Comparison of ENCODE assay signal across 29 mouse cellular contexts in the genomic region with DNA sequence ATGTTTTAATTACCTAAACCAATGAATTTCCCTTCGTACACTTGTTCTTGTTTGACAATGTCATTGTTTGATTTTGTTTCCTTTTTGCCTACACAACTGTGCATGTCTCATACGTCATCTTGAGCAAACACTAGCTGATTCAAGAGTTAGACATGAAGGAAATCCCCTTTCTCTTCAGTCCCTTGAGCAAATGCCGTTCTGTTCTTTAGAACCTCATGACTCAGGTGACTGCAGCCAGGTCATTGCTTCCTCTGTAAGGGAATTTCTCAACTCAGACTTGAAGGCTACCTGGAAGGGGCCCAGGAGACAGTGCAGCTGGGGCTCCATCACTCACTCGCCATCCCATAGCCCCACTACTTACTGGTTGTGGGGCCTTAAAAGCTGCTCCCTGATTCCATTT. TPM values are rescaled to one million over a fixed set of nuclear protein-coding genes. Genes with fewer than 3 reads are reported as not detected.
DNase-seq lines count a peak whose midpoint lies in the region; ATAC-seq lines count a peak whose summit lies in the region.
"Had no signal": no experiment of that assay in that cellular context is flagged by ENCODE, and none has a peak within 500 bp of the region (broad histone marks: within the 10 kb centered on the region; RNA-seq: fewer than 3 reads in every experiment).

No protein-coding gene starts in this region.

- DNase-seq in 3T3-L1 (ENCODE audit: low read depth, low spot score) (peak; percentile 78), A20 (ENCODE audit: low read depth, low spot score) (peak; percentile 21), NIH3T3 (ENCODE audit: low read depth) (peak; percentile 25)
- DNase-seq in gastrocnemius, postnatal 25 days = no peak
- no peak for DNase-seq in adrenal gland, adult 2 months
- DNase-seq in hindbrain, embryonic 14.5 days (ENCODE audit: low spot score) = no peak
- no peak for DNase-seq in spleen, postnatal 10 days (ENCODE audit: low spot score in 2 of 2)
- DNase-seq: adrenal gland, postnatal 36 days; cerebellum, adult 2 months; cerebellum, postnatal 14 days; gastrocnemius, postnatal 10 days; heart, postnatal 14 days; kidney, adult 2 months; kidney, postnatal 10 days; layer of hippocampus, adult 9-11 months; lung, embryonic 14.5 days; lung, postnatal 36 days; thymus, postnatal 14 days had no signal

- H3K4me2 ChIP-seq in hindbrain, embryonic 14.5 days (replicated peaks) = no peak overlapping the region
- H3K4me2 ChIP-seq: embryonic facial prominence, embryonic 15.5 days; forebrain, embryonic 13.5 days; hindbrain, embryonic 12.5 days; limb, embryonic 12.5 days; liver, embryonic 15.5 days; lung, embryonic 14.5 days; midbrain, embryonic 11.5 days; neural tube, embryonic 13.5 days had no signal

- no peak overlapping the region for H3K27ac ChIP-seq in hindbrain, embryonic 14.5 days
- H3K27ac ChIP-seq: embryonic facial prominence, embryonic 10.5 days; embryonic facial prominence, embryonic 15.5 days; forebrain, embryonic 13.5 days; hindbrain, embryonic 12.5 days; limb, embryonic 12.5 days; liver, embryonic 15.5 days; neural tube, embryonic 13.5 days had no signal

- H3K4me3 ChIP-seq in hindbrain, embryonic 14.5 days (replicated peaks; ENCODE audit: low read length) = no peak overlapping the region
- H3K4me3 ChIP-seq: embryonic facial prominence, embryonic 10.5 days; embryonic facial prominence, embryonic 15.5 days; forebrain, embryonic 13.5 days; hindbrain, embryonic 12.5 days; limb, embryonic 12.5 days; liver, embryonic 15.5 days; myocyte; neural tube, embryonic 13.5 days had no signal

- peak; percentile 92 for ATAC-seq in inflammation-experienced regulatory T-cells, adult 6 months
- no peak for ATAC-seq in hindbrain, embryonic 14.5 days (ENCODE audit: low FRiP score)
- ATAC-seq: forebrain, embryonic 13.5 days; midbrain, embryonic 16.5 days had no signal

- H3K4me1 ChIP-seq in hindbrain, embryonic 14.5 days (replicated peaks; ENCODE audit: control insufficient read depth, insufficient read depth, low read length) = no peaks in the 10 kb centered on the region
- H3K4me1 ChIP-seq: embryonic facial prominence, embryonic 15.5 days; forebrain, embryonic 13.5 days; hindbrain, embryonic 12.5 days; liver, embryonic 15.5 days; neural tube, embryonic 13.5 days had no signal

- H3K9me3 ChIP-seq in hindbrain, embryonic 14.5 days (ENCODE audit: control insufficient read depth, low read length) = no peaks in the 10 kb centered on the region
- H3K9me3 ChIP-seq: embryonic facial prominence, embryonic 10.5 days; embryonic facial prominence, embryonic 15.5 days; forebrain, embryonic 13.5 days; hindbrain, embryonic 12.5 days; limb, embryonic 12.5 days; liver, embryonic 15.5 days; neural tube, embryonic 13.5 days had no signal

- 79% methylated on average over 4 of the region's 4 CpGs for WGBS in hindbrain, embryonic 14.5 days

- H3K36me3 ChIP-seq in hindbrain, embryonic 14.5 days (replicated peaks; ENCODE audit: control insufficient read depth, insufficient read depth) = no peaks in the 10 kb centered on the region
- H3K36me3 ChIP-seq: embryonic facial prominence, embryonic 10.5 days; embryonic facial prominence, embryonic 15.5 days; hindbrain, embryonic 12.5 days; limb, embryonic 12.5 days; liver, embryonic 15.5 days; neural tube, embryonic 13.5 days had no signal

- no peaks in the 10 kb centered on the region for H3K27me3 ChIP-seq in hindbrain, embryonic 14.5 days (ENCODE audit: control insufficient read depth, insufficient read depth, low read length)
- H3K27me3 ChIP-seq: embryonic facial prominence, embryonic 15.5 days; forebrain, embryonic 13.5 days; hindbrain, embryonic 12.5 days; limb, embryonic 12.5 days; liver, embryonic 15.5 days; neural tube, embryonic 13.5 days had no signal

- H3K9ac ChIP-seq in hindbrain, embryonic 14.5 days = no peak overlapping the region
- H3K9ac ChIP-seq: embryonic facial prominence, embryonic 15.5 days; forebrain, embryonic 13.5 days; hindbrain, embryonic 12.5 days; limb, embryonic 12.5 days; liver, embryonic 15.5 days; lung, embryonic 14.5 days; neural tube, embryonic 13.5 days had no signal

RNA-seq across cellular contexts. Expression of gene Itgav, which starts 23.5 kb away (rescaled TPM):
- 10 to 100 TPM; 63.4 to 80.2 (median 77.9) TPM for polyA plus RNA-seq in inflammation-experienced regulatory T-cells, adult 6 months (2017; shearing (Covaris generic))
- total RNA-seq in gastrocnemius, postnatal 25 days (2021) = 10 to 100 TPM; 44.2 to 45.6 TPM
- total RNA-seq in adrenal gland, adult 2 months (2021) = 100 to 1,000 TPM; 127 to 133 TPM
- polyA plus RNA-seq in adrenal gland, adult 2 months (2012; rRNA removed) = 196 and 209 TPM in 2 replicates
- 35.3 and 36.7 TPM in 2 replicates for polyA plus RNA-seq in hindbrain, embryonic 14.5 days (2014; fragmentation: Nextera tagmentation; extraction: Ambion mirVana)

RNA-seq across cellular contexts. Expression of gene Zc3h15, which starts 56.4 kb away (rescaled TPM):
- polyA plus RNA-seq in inflammation-experienced regulatory T-cells, adult 6 months (2017; shearing (Covaris generic)) = 100 to 1,000 TPM; 107 to 132 (median 120) TPM
- 10 to 100 TPM; 50.4 to 57.5 TPM for total RNA-seq in gastrocnemius, postnatal 25 days (2021)
- 100 to 1,000 TPM in 1 of 2 experiments, 10 to 100 TPM in 1; 78.7 to 115 TPM for total RNA-seq in adrenal gland, adult 2 months (2021)
- 6.6 and 12.7 TPM in 2 replicates for polyA plus RNA-seq in adrenal gland, adult 2 months (2012; rRNA removed)
- 159 and 168 TPM in 2 replicates for polyA plus RNA-seq in hindbrain, embryonic 14.5 days (2014; fragmentation: Nextera tagmentation; extraction: Ambion mirVana)

Comparison
In these comparisons a context has a peak if more than half of its experiments do, and no peak if none do; other contexts are left out.
1. DNase-seq: peak in 3T3-L1 (single experiment), A20 (single experiment) and NIH3T3 (single experiment); none in gastrocnemius, postnatal 25 days (single experiment), adrenal gland, adult 2 months (single experiment), hindbrain, embryonic 14.5 days (single experiment) and spleen, postnatal 10 days (0 of 2).